22 mouse cellular contexts compared by ENCODE assay signal in genomic region chr12:111203945-111204344, GRCm38 (mm10). TPM values are rescaled to one million over a fixed set of nuclear protein-coding genes. Genes with fewer than 3 reads are reported as not detected.
DNase-seq lines count a peak whose midpoint lies in the region; ATAC-seq and TF ChIP-seq lines count a peak whose summit lies in the region.
"Had no signal": no experiment of that assay in that cellular context is flagged by ENCODE, and none has a peak within 500 bp of the region (broad histone marks: within the 10 kb centered on the region; RNA-seq: fewer than 3 reads in every experiment).

No protein-coding gene starts in this region.

- no peaks in the 10 kb centered on the region for H3K27me3 ChIP-seq in forebrain, embryonic 15.5 days
- H3K27me3 ChIP-seq in forebrain, embryonic 12.5 days: no peaks in the 10 kb centered on the region
- H3K27me3 ChIP-seq in hindbrain, embryonic 16.5 days (replicated peaks; ENCODE audit: control insufficient read depth, insufficient read depth, low read length): no peaks in the 10 kb centered on the region
- H3K27me3 ChIP-seq in intestine, embryonic 16.5 days (replicated peaks; ENCODE audit: control insufficient read depth, insufficient read depth, low read length): no peaks in the 10 kb centered on the region
- H3K27me3 ChIP-seq: liver, embryonic 13.5 days had no signal

- peak in 1 of 2 experiments; percentile 44 for DNase-seq in layer of hippocampus, adult 2 months (ENCODE audit: low spot score in 2 of 2)
- DNase-seq in layer of hippocampus, postnatal 10 days (ENCODE audit: low spot score in 2 of 2): no peak
- peak; percentile 71 for DNase-seq in brain, adult 2 months (ENCODE audit: low read depth, low spot score)
- DNase-seq in gastrocnemius, postnatal 4 days (ENCODE audit: low spot score in 2 of 2): no peak
- DNase-seq: cerebellum, adult 2 months; heart, adult 11 months; kidney, adult 8-10 months; liver, embryonic 13.5 days; lung, postnatal 14 days had no signal

- WGBS in forebrain, embryonic 15.5 days: 48% methylated on average over 3 of the region's 3 CpGs
- WGBS in forebrain, embryonic 12.5 days: 66% methylated on average over 3 of the region's 3 CpGs
- 35% methylated on average over 3 of the region's 3 CpGs for WGBS in hindbrain, embryonic 16.5 days
- 68% methylated on average over 3 of the region's 3 CpGs for WGBS in intestine, embryonic 16.5 days

- no peak overlapping the region for H3K4me3 ChIP-seq in forebrain, embryonic 15.5 days
- H3K4me3 ChIP-seq in forebrain, embryonic 12.5 days (replicated peaks): no peak overlapping the region
- H3K4me3 ChIP-seq in layer of hippocampus, adult 2 months: peak overlapping the region; percentile 0; the same call in 1 of the 2 replicates
- H3K4me3 ChIP-seq in hindbrain, embryonic 16.5 days (ENCODE audit: low read length): no peak overlapping the region
- H3K4me3 ChIP-seq in intestine, embryonic 16.5 days (ENCODE audit: low read length): no peak overlapping the region
- H3K4me3 ChIP-seq: liver, embryonic 13.5 days had no signal

- no peak for ATAC-seq in forebrain, embryonic 15.5 days (replicated peaks)
- no peak for ATAC-seq in forebrain, embryonic 12.5 days (ENCODE audit: low FRiP score)
- ATAC-seq in hindbrain, embryonic 16.5 days: 0 out of 2 replicates have a peak, but pooled peaks have one; percentile 48
- no peak for ATAC-seq in intestine, embryonic 16.5 days

- H3K9me3 ChIP-seq in forebrain, embryonic 15.5 days: no peaks in the 10 kb centered on the region
- H3K9me3 ChIP-seq in forebrain, embryonic 12.5 days: no peaks in the 10 kb centered on the region
- no peaks in the 10 kb centered on the region for H3K9me3 ChIP-seq in hindbrain, embryonic 16.5 days (ENCODE audit: control insufficient read depth, low read length)
- no peaks in the 10 kb centered on the region for H3K9me3 ChIP-seq in intestine, embryonic 16.5 days (ENCODE audit: control insufficient read depth, low read length)
- H3K9me3 ChIP-seq: liver, embryonic 13.5 days had no signal

- H3K9ac ChIP-seq in forebrain, embryonic 15.5 days (replicated peaks): no peak overlapping the region
- H3K9ac ChIP-seq in forebrain, embryonic 12.5 days: no peak overlapping the region
- no peak overlapping the region for H3K9ac ChIP-seq in hindbrain, embryonic 16.5 days (ENCODE audit: low read depth, low read length)
- no peak overlapping the region for H3K9ac ChIP-seq in intestine, embryonic 16.5 days (ENCODE audit: low read depth, low read length)
- H3K9ac ChIP-seq: liver, embryonic 13.5 days had no signal

- H3K4me1 ChIP-seq in forebrain, embryonic 15.5 days: peaks cover 15% of the 10 kb centered on the region
- H3K4me1 ChIP-seq in forebrain, embryonic 12.5 days: peaks cover 6% of the 10 kb centered on the region
- peaks cover 8% of the 10 kb centered on the region for H3K4me1 ChIP-seq in hindbrain, embryonic 16.5 days (ENCODE audit: control insufficient read depth, insufficient read depth, low read depth, low read length)
- H3K4me1 ChIP-seq in intestine, embryonic 16.5 days (ENCODE audit: control insufficient read depth, insufficient read depth, low read length): no peaks in the 10 kb centered on the region
- H3K4me1 ChIP-seq: liver, embryonic 13.5 days had no signal

- H3K36me3 ChIP-seq in forebrain, embryonic 15.5 days: no peaks in the 10 kb centered on the region
- 0 out of 2 replicates have a peak, but pooled peaks cover 3% of the 10 kb centered on the region for H3K36me3 ChIP-seq in forebrain, embryonic 12.5 days (replicated peaks)
- H3K36me3 ChIP-seq in hindbrain, embryonic 16.5 days (ENCODE audit: control insufficient read depth, insufficient read depth, low read length): no peaks in the 10 kb centered on the region
- no peaks in the 10 kb centered on the region for H3K36me3 ChIP-seq in intestine, embryonic 16.5 days (ENCODE audit: control insufficient read depth, insufficient read depth, low read length)
- H3K36me3 ChIP-seq: liver, embryonic 13.5 days had no signal

- H3K27ac ChIP-seq in forebrain, embryonic 15.5 days (replicated peaks): peak overlapping the region; percentile 56
- H3K27ac ChIP-seq in forebrain, embryonic 12.5 days: no peak overlapping the region
- H3K27ac ChIP-seq in layer of hippocampus, adult 2 months: peak overlapping the region; percentile 81
- peak overlapping the region; percentile 54; the same call in 1 of the 2 replicates for H3K27ac ChIP-seq in hindbrain, embryonic 16.5 days (ENCODE audit: low read depth, low read length)
- H3K27ac ChIP-seq in intestine, embryonic 16.5 days (ENCODE audit: low read length): no peak overlapping the region
- H3K27ac ChIP-seq: liver, embryonic 13.5 days had no signal

- TF ChIP-seq CTCF in layer of hippocampus, adult 2 months (conservative IDR thresholded peaks at IDR 0.05): no peak

- H3K4me2 ChIP-seq in forebrain, embryonic 15.5 days (replicated peaks): no peak overlapping the region
- no peak overlapping the region for H3K4me2 ChIP-seq in forebrain, embryonic 12.5 days
- peak overlapping the region; percentile 3; the same call in 1 of the 2 replicates for H3K4me2 ChIP-seq in hindbrain, embryonic 16.5 days (ENCODE audit: low read length)
- no peak overlapping the region for H3K4me2 ChIP-seq in intestine, embryonic 16.5 days (ENCODE audit: low read depth, low read length)
- H3K4me2 ChIP-seq: liver, embryonic 13.5 days had no signal

RNA-seq across cellular contexts. Expression of gene 4930595D18Rik, which starts 19.7 kb away (rescaled TPM):
- not detected in 2 replicates for polyA plus RNA-seq in forebrain, embryonic 15.5 days (2015; fragmentation: Nextera tagmentation; extraction: Ambion mirVana)
- polyA plus RNA-seq in forebrain, embryonic 12.5 days (2016; fragmentation: Nextera tagmentation; extraction: Ambion mirVana): not detected in 2 replicates
- not detected for total RNA-seq in layer of hippocampus, adult 2 months (2021)
- total RNA-seq in layer of hippocampus, postnatal 10 days (2021): not detected
- 0.19 TPM in 1 of 2 replicates, not detected in the other for polyA plus RNA-seq in hindbrain, embryonic 16.5 days (2015; fragmentation: Nextera tagmentation; extraction: Ambion mirVana)
- total RNA-seq in gastrocnemius, postnatal 4 days (2021): under 1 TPM in 1 of 2 experiments, not detected in 1; 0.34 TPM
- not detected in 2 replicates for polyA plus RNA-seq in intestine, embryonic 16.5 days (2015; fragmentation: Nextera tagmentation; extraction: Ambion mirVana)
- total RNA-seq: gastrocnemius, adult 18-20 months had no signal
- polyA plus RNA-seq: C2C12; cerebellum, adult 2 months; cortical plate, adult 2 months; heart, embryonic 14.5 days; large intestine, adult 2 months; limb, embryonic 11.5 days; liver, embryonic 13.5 days; neural tube, embryonic 11.5 days; small intestine, adult 2 months; stomach, embryonic 14.5 days had no signal

RNA-seq across cellular contexts. Expression of gene Traf3, which starts 37.8 kb away (rescaled TPM):
- polyA plus RNA-seq in forebrain, embryonic 15.5 days (2015; fragmentation: Nextera tagmentation; extraction: Ambion mirVana): 14.7 and 17.3 TPM in 2 replicates
- 25.4 and 25.5 TPM in 2 replicates for polyA plus RNA-seq in forebrain, embryonic 12.5 days (2016; fragmentation: Nextera tagmentation; extraction: Ambion mirVana)
- total RNA-seq in layer of hippocampus, adult 2 months (2021): 10 to 100 TPM; 58.2 to 64.1 TPM
- total RNA-seq in layer of hippocampus, postnatal 10 days (2021): 10 to 100 TPM; 94.1 to 99.9 TPM
- polyA plus RNA-seq in hindbrain, embryonic 16.5 days (2015; fragmentation: Nextera tagmentation; extraction: Ambion mirVana): 15.9 and 17.5 TPM in 2 replicates
- total RNA-seq in gastrocnemius, postnatal 4 days (2021): 10 to 100 TPM; 31.4 to 36.9 TPM
- 4.0 TPM in 2 replicates for polyA plus RNA-seq in intestine, embryonic 16.5 days (2015; fragmentation: Nextera tagmentation; extraction: Ambion mirVana)

Comparison
In these comparisons a context has a peak if more than half of its experiments do, and no peak if none do; other contexts are left out.
1. H3K27ac ChIP-seq: peak in forebrain, embryonic 15.5 days (single experiment), layer of hippocampus, adult 2 months (single experiment) and hindbrain, embryonic 16.5 days (single experiment); none in forebrain, embryonic 12.5 days (single experiment) and intestine, embryonic 16.5 days (single experiment).